Mouse (Mus musculus) myocyte (in vitro differentiated cells): ENCODE data around the gene Tnfrsf17. TPM values are rescaled to one million over a fixed set of nuclear protein-coding genes. Genes with fewer than 3 reads are reported as not detected.

ENCODE experiments used
- H3K27me3 ChIP-seq: one replicate; pipeline ENCODE4 v1.6.1; 2011; ENCODE audit not compliant: control insufficient read depth, insufficient read depth, insufficient read length
- H3K36me3 ChIP-seq: one replicate; pipeline ENCODE4 v1.6.1; 2011; ENCODE audit not compliant: control insufficient read depth, insufficient read depth
- H3K4me2 ChIP-seq: one replicate; pipeline ENCODE4 v1.6.1; 2011; ENCODE audit warnings: low read depth, control low read depth
- H3K4me3 ChIP-seq: one replicate; pipeline ENCODE4 v1.5.1; 2011; ENCODE audit warnings: mild to moderate bottlenecking, control low read depth, moderate library complexity
- H3K79me2 ChIP-seq: one replicate; pipeline ENCODE4 v1.6.1; 2011; ENCODE audit not compliant: control insufficient read depth, insufficient read depth
- H3ac ChIP-seq: one replicate; pipeline ENCODE4 v1.6.1; 2011; ENCODE audit not compliant: control insufficient read depth, insufficient read length
- CEBPB ChIP-seq: IDR thresholded peaks from 2 replicates; pipeline ENCODE4 v1.6.1; 2011; ENCODE audit warnings: mild to moderate bottlenecking, moderate library complexity; ENCODE audit not compliant: poor library complexity, insufficient read depth, severe bottlenecking
- E2F4 ChIP-seq: IDR thresholded peaks from one replicate; pipeline ENCODE4 v1.6.1; 2011; ENCODE audit warnings: mild to moderate bottlenecking, control low read depth, moderate library complexity; ENCODE audit not compliant: insufficient read depth
- MAX ChIP-seq: IDR thresholded peaks from one replicate; pipeline ENCODE4 v1.6.1; 2011; ENCODE audit warnings: low read depth, mild to moderate bottlenecking, control low read depth
- MYOD1 ChIP-seq, 3 experiments: IDR thresholded peaks; one replicate each; pipeline ENCODE4 v1.6.1; 2011; ENCODE audit warnings: control low read depth in 2 of 3, low read depth in 2 of 3, mild to moderate bottlenecking in 2 of 3, moderate library complexity in 1 of 3; ENCODE audit not compliant: insufficient read length in 2 of 3, control insufficient read depth in 1 of 3
- MYOG ChIP-seq, 3 experiments: IDR thresholded peaks; one replicate each; pipeline ENCODE4 v1.6.1; 2011; ENCODE audit warnings: control low read depth in 2 of 3, low read depth in 2 of 3, mild to moderate bottlenecking in 2 of 3; ENCODE audit not compliant: insufficient read length in 2 of 3, control insufficient read depth in 1 of 3, insufficient read depth in 1 of 3
- POLR2A ChIP-seq: IDR thresholded peaks from one replicate; pipeline ENCODE4 v1.6.1; 2011; ENCODE audit warnings: low read depth, mild to moderate bottlenecking, control low read depth, moderate library complexity; ENCODE audit not compliant: insufficient read length
- POLR2AphosphoS2 ChIP-seq: IDR thresholded peaks from one replicate; pipeline ENCODE4 v1.6.1; 2011; ENCODE audit warnings: low read depth, control low read depth; ENCODE audit not compliant: insufficient read length
- REST ChIP-seq: IDR thresholded peaks from one replicate; pipeline ENCODE4 v1.6.1; 2011; ENCODE audit warnings: mild to moderate bottlenecking, control low read depth, moderate library complexity; ENCODE audit not compliant: insufficient read depth, insufficient read length
- SRF ChIP-seq: IDR thresholded peaks from one replicate; pipeline ENCODE4 v1.6.1; 2011; ENCODE audit warnings: low read depth; ENCODE audit not compliant: control insufficient read depth, insufficient read length
- TCF12 ChIP-seq: IDR thresholded peaks from one replicate; pipeline ENCODE4 v1.6.1; 2011; ENCODE audit warnings: mild to moderate bottlenecking, control low read depth; ENCODE audit not compliant: poor library complexity, insufficient read depth, severe bottlenecking
- TCF3 ChIP-seq: IDR thresholded peaks from one replicate; pipeline ENCODE4 v1.6.1; 2011; ENCODE audit warnings: low read depth, control low read depth; ENCODE audit not compliant: insufficient read length
- USF1 ChIP-seq: IDR thresholded peaks from one replicate; pipeline ENCODE4 v1.6.1; 2011; ENCODE audit warnings: low read depth, mild to moderate bottlenecking, control low read depth, moderate library complexity
- polyA plus RNA-seq: library from polyadenylated mRNA; unstranded; fragments of >200 nt; fragmentation: generic; extraction: Trizol; gene quantifications from one replicate; pipeline ENCODE4 v1.2.1, GENCODE M21; 2012; ENCODE audit warnings: missing spikeins

The Tnfrsf17 gene
- polyA plus RNA-seq: not detected

DNA sequence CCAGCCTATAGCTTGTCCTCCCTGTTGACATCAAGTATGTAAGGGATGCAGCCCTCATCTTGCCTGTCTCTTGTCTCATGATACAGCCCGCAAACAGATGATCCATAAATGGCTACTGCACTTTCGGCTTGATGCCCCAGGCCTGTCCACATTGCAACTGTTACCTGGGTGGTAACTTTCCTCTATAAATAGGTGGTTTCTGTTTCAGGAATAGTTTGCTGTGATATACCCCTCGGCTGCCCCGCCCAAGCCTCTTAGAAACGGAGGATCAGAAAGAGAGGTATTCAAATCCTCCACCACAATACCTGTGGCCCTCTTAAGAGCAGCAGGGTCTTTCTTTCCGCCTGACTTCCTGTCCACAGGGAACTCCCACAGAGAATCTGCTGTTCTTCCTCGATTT, at the start of gene Tnfrsf17:
TSS of gene Tnfrsf17 (plus strand) at position 301 of the 400 bp plus-strand sequence.
- TF ChIP-seq E2F4 (no peak), MAX (no peak), TCF3 (no peak), USF1 (no peak)
- no peak within 1 kb of the TSS for H3ac ChIP-seq
- no peaks in the 10 kb centered on the region for H3K36me3 ChIP-seq
- no peak within 1 kb of the TSS for H3K4me2 ChIP-seq
- no peak within 1 kb of the TSS for H3K4me3 ChIP-seq
- H3K79me2 ChIP-seq: no peaks in the 10 kb centered on the region
- H3K27me3 ChIP-seq: peaks cover 24% of the 10 kb centered on the region

DNA sequence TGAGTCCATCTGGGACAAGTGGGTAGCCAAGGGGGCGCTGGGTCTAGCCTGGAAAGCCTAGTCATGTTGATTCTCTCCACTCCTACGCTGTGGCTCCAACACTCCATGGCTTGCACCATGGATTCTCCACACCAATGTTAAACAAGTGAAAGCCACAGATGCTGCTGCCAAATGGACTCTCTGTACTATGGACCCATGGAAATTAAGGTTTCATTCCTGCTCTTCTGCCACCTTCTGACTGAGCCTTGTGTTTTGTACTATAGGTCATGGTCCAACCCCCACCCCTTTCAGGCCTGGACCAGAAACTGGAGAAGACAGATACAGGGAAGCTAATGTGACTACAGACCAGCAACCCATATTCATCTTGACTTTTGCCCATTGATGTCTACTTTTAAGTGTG, 47.1 kb upstream of the Tnfrsf17 start:
- Histone ChIP-seq H3K27me3 (no peaks in the 10 kb centered on the region), H3ac (no peak overlapping the region), H3K36me3 (no peaks in the 10 kb centered on the region), H3K79me2 (no peaks in the 10 kb centered on the region), H3K4me3 (no peak overlapping the region), H3K4me2 (no peak overlapping the region)
- TF ChIP-seq TCF12 (no peak), MYOD1 (IDR thresholded peaks at IDR 0.05; ENCODE audit: control insufficient read depth in 1 of 3, insufficient read length in 2 of 3, low read depth in 2 of 3) (no peak), USF1 (no peak), POLR2A (no peak), SRF (no peak), MYOG (IDR thresholded peaks at IDR 0.05; ENCODE audit: control insufficient read depth in 1 of 3, insufficient read depth in 1 of 3, insufficient read length in 2 of 3, low read depth in 2 of 3) (no peak), CEBPB (no peak), E2F4 (no peak), TCF3 (no peak), REST (no peak), MAX (no peak), POLR2AphosphoS2 (no peak)

DNA sequence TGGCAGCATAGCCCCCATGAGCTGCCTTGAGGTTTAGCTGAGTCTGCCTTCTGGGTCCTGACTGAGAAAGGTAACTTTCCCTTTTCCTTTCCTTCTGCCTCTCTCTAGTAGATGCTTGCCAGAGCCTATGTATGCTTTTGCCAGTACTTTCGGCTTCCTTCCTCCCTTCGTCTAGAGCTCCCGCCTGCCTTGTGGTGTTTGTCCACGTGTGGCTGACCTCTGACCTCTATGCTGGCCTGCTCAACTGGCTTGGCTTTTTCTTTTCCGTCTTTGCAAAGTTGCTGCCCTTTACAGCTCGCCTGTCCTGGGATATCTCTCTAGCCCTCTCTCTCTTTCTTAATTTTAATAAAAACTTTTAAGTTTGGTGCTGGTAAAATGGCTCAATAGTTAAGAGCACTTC, 43.8 kb upstream of the Tnfrsf17 start:
- Histone ChIP-seq H3ac (no peak overlapping the region), H3K36me3 (no peaks in the 10 kb centered on the region)

DNA sequence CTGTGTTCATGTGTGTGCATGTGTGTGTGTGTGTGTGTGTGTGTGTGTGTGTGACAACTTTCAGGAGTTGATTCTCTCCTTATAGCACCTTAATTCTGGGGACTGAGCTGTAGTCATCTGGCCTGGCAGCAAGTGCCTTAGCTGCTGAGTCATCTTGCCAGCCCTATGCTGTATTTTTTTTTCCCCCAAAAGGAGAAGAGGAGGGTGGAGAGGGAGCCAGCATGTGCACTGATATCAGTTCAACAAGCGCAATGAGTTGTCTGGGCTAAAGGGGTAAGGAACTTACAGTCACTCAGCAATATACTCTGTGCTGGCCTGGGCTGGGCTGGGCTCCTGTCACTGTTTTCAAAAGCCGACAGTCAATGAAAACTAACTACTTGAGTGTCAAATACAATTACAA, 43.0 kb upstream of the Tnfrsf17 start:
- H3K36me3 ChIP-seq: no peaks in the 10 kb centered on the region
- no peaks in the 10 kb centered on the region for H3K27me3 ChIP-seq
- no peak overlapping the region for H3K4me3 ChIP-seq
- H3K4me2 ChIP-seq: no peak overlapping the region
- H3K79me2 ChIP-seq: no peaks in the 10 kb centered on the region
- TF ChIP-seq E2F4 (no peak), MYOG (IDR thresholded peaks at IDR 0.05; ENCODE audit: control insufficient read depth in 1 of 3, insufficient read depth in 1 of 3, insufficient read length in 2 of 3, low read depth in 2 of 3) (no peak), USF1 (no peak), REST (no peak), TCF12 (no peak), CEBPB (no peak), SRF (no peak), MYOD1 (IDR thresholded peaks at IDR 0.05; ENCODE audit: control insufficient read depth in 1 of 3, insufficient read length in 2 of 3, low read depth in 2 of 3) (no peak), MAX (no peak), POLR2AphosphoS2 (no peak)
- H3ac ChIP-seq: no peak overlapping the region

More for the DNA sequence above, 43.8 kb upstream of the Tnfrsf17 start:
- Histone ChIP-seq H3K79me2 (no peaks in the 10 kb centered on the region), H3K4me3 (no peak overlapping the region), H3K27me3 (no peaks in the 10 kb centered on the region), H3K4me2 (no peak overlapping the region)
- TF ChIP-seq MYOG (IDR thresholded peaks at IDR 0.05; ENCODE audit: control insufficient read depth in 1 of 3, insufficient read depth in 1 of 3, insufficient read length in 2 of 3, low read depth in 2 of 3): no peak
- no peak for TF ChIP-seq POLR2A
- TF ChIP-seq MYOD1 (IDR thresholded peaks at IDR 0.05; ENCODE audit: control insufficient read depth in 1 of 3, insufficient read length in 2 of 3, low read depth in 2 of 3): no peak
- TF ChIP-seq TCF3: no peak
- no peak for TF ChIP-seq REST
- TF ChIP-seq MAX: no peak
- TF ChIP-seq USF1: no peak
- TF ChIP-seq POLR2AphosphoS2: no peak
- no peak for TF ChIP-seq E2F4
- no peak for TF ChIP-seq TCF12
- TF ChIP-seq SRF: no peak
- no peak for TF ChIP-seq CEBPB

DNA sequence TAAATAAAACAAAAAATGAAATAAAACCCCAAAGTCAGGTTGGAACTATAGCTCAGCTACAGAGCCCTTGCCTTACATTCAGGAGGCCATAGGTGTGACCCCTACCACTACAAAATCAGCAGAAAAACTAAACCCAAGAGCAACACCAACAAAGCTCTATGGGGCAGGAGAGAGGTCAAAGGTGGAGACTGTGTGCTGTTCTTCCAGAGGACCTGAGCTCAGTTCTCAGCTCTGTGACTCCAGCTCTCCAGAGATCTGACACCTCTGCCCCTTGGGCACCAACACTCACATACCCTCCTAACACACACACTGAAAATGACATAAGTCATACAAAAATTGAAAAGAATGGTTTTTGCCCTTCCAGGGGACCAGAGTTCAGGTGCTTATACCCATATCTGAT, 42.5 kb upstream of the Tnfrsf17 start:
- H3K27me3 ChIP-seq: no peaks in the 10 kb centered on the region
- H3K4me2 ChIP-seq: no peak overlapping the region
- TF ChIP-seq E2F4 (no peak), POLR2A (no peak), TCF12 (no peak), MAX (no peak), MYOG (IDR thresholded peaks at IDR 0.05; ENCODE audit: control insufficient read depth in 1 of 3, insufficient read depth in 1 of 3, insufficient read length in 2 of 3, low read depth in 2 of 3) (no peak), CEBPB (no peak), USF1 (no peak), MYOD1 (IDR thresholded peaks at IDR 0.05; ENCODE audit: control insufficient read depth in 1 of 3, insufficient read length in 2 of 3, low read depth in 2 of 3) (no peak), POLR2AphosphoS2 (no peak), SRF (no peak), TCF3 (no peak), REST (no peak)
- no peak overlapping the region for H3K4me3 ChIP-seq
- no peaks in the 10 kb centered on the region for H3K79me2 ChIP-seq
- no peak overlapping the region for H3ac ChIP-seq
- no peaks in the 10 kb centered on the region for H3K36me3 ChIP-seq
